Mouse (Mus musculus) lung, postnatal 0 days (tissue): ENCODE results near the gene Plxnc1.

Source experiments
- CTCF ChIP-seq: IDR thresholded peaks from 2 replicates; pipeline ENCODE4 v1.5.1; 2016; ENCODE audit warnings: antibody characterized with exemption, mild to moderate bottlenecking
- EP300 ChIP-seq: IDR thresholded peaks from 2 replicates; pipeline ENCODE4 v1.6.1; 2016; ENCODE audit warnings: antibody characterized with exemption, mild to moderate bottlenecking, control low read depth

DNA sequence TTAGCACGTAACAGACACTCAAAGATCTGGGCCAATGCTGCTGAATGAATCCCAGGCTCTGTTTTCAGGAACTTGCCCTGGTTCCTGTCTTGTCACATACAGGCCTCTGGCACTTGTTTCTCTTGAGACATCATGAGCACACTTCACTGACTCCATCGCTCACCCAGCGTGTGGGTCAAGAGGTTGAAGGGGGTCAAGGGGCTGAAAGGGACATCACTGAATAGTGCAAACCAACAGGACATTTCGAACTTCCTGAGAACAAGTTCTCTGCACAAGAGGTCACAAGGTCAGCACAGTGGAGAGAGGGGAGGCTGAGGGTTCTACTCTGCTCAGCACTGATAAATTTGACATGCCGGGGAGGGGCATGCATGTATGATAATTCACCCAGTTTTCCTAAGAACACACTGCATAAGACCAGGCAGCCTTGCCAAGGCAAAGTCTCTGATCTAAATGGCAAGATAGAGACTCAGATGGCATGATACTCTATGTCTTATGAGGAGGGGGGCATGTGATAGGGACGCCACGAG is 134.6 kb downstream of the Plxnc1 start:
- TF ChIP-seq CTCF (no peak), EP300 (no peak)
